Mouse (Mus musculus) lung, embryonic 16.5 days (tissue): ENCODE results near the gene Sorbs1. TPM values are rescaled to one million over a fixed set of nuclear protein-coding genes. Genes with fewer than 3 reads are reported as not detected.

Experiments
- ATAC-seq: fragments of 200-750 bp; cut with Nextera tagmentation; 2 replicates; pipeline ENCODE4 v1.8.0; 2017; ENCODE audit warnings: low read depth, mild to moderate bottlenecking, moderate library complexity
- H3K27ac ChIP-seq: fragments of 300-500 bp; sonication (generic); 2 replicates; pipeline ENCODE4 v1.5.1; 2014; ENCODE audit warnings: mild to moderate bottlenecking, control low read depth, low read length
- H3K27me3 ChIP-seq: fragments of 300-500 bp; sonication (generic); 2 replicates; pipeline ENCODE4 v1.6.1; 2014; ENCODE audit warnings: low read depth, low read length, mixed read lengths; ENCODE audit not compliant: control insufficient read depth, insufficient read depth
- H3K36me3 ChIP-seq: fragments of 300-500 bp; sonication (generic); 2 replicates; pipeline ENCODE4 v1.6.1; 2014; ENCODE audit warnings: low read length; ENCODE audit not compliant: control insufficient read depth, insufficient read depth
- H3K4me1 ChIP-seq: fragments of 300-500 bp; sonication (generic); replicated peaks from 2 replicates; pipeline ENCODE4 v1.6.1; 2014; ENCODE audit warnings: low read length, mixed read lengths; ENCODE audit not compliant: control insufficient read depth, insufficient read depth
- H3K4me2 ChIP-seq: fragments of 300-500 bp; sonication (generic); 2 replicates; pipeline ENCODE4 v1.6.1; 2014; ENCODE audit warnings: low read depth, low read length, control low read depth
- H3K4me3 ChIP-seq: fragments of 300-500 bp; sonication (generic); 2 replicates; pipeline ENCODE4 v1.5.1; 2014; ENCODE audit warnings: mild to moderate bottlenecking, low read length, control low read depth
- H3K9ac ChIP-seq: fragments of 300-500 bp; sonication (generic); 2 replicates; pipeline ENCODE4 v1.6.1; 2014; ENCODE audit warnings: low read length, control low read depth
- H3K9me3 ChIP-seq: fragments of 300-500 bp; sonication (generic); 2 replicates; pipeline ENCODE4 v1.6.1; 2016; ENCODE audit warnings: low read length; ENCODE audit not compliant: control insufficient read depth
- WGBS: fragments of 180-500 bp; shearing (Covaris S2); extraction: QIAGEN DNeasy Blood & Tissue Kit; methylation state at CpG from one replicate; pipeline ENCODE4 v1.1.7; 2014; 5-methylcytosine and 5-hydroxymethylcytosine counted together
- polyA plus RNA-seq: library from polyadenylated mRNA; unstranded; fragments of >200 nt; fragmentation: Nextera tagmentation; extraction: Ambion mirVana; gene quantifications from 2 replicates; pipeline ENCODE4 v1.2.1, GENCODE M21; 2015

Gene Sorbs1
- polyA plus RNA-seq, 1 experiment from 2014 or later = 51.5 TPM

GRCm38 (mm10) chr19:40510387-40511099, 3.0 kb downstream of the Sorbs1 start:
- Histone ChIP-seq H3K9ac (peak overlapping the region; percentile 1), H3K27me3 (no peaks in the 10 kb centered on the region), H3K9me3 (peaks cover 4% of the 10 kb centered on the region; the same call in 1 of the 2 replicates), H3K4me1 (peaks cover 25% of the 10 kb centered on the region), H3K36me3 (no peaks in the 10 kb centered on the region), H3K27ac (peak overlapping the region; percentile 49; the same call in 1 of the 2 replicates), H3K4me2 (peak overlapping the region; percentile 96; the same call in 1 of the 2 replicates), H3K4me3 (no peak overlapping the region)
- 47% methylated on average over 13 of the region's 13 CpGs for WGBS
- ATAC-seq = no peak

DNA sequence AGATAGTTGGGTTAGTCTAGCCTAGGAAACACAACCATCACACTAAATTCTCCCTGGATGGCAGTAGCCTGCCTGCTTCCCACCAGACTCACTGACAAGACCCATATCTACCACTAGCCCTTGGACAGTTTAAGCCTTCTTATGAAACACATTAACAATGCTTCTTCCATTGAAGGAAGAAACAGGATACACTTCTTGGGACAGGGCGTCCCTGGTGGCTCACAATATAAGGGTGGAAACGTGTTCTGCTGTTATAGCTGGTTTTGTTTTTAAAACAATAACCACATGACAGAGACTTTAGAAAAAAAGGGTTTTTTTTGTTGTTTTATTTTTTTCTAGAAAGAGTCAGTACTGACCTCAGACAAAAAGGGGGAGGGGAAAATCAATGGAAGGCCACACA, 4.3 kb downstream of the Sorbs1 start:
- Histone ChIP-seq H3K36me3 (no peaks in the 10 kb centered on the region), H3K4me1 (peaks cover 25% of the 10 kb centered on the region), H3K27ac (no peak overlapping the region), H3K9me3 (peaks cover 4% of the 10 kb centered on the region; the same call in 1 of the 2 replicates), H3K4me3 (no peak overlapping the region), H3K27me3 (no peaks in the 10 kb centered on the region), H3K9ac (no peak overlapping the region), H3K4me2 (no peak overlapping the region)
- ATAC-seq = no peak
- 65% methylated on average over 2 of the region's 2 CpGs for WGBS

- H3K27me3 ChIP-seq = no peaks in the 10 kb centered on the region
- no peak overlapping the region for H3K4me3 ChIP-seq
- no peak overlapping the region for H3K9ac ChIP-seq
- H3K4me1 ChIP-seq = peaks cover 25% of the 10 kb centered on the region
- no peak overlapping the region for H3K4me2 ChIP-seq
- ATAC-seq = no peak
- 45% methylated on average over 2 of the region's 2 CpGs for WGBS
- peaks cover 4% of the 10 kb centered on the region; the same call in 1 of the 2 replicates for H3K9me3 ChIP-seq
- H3K36me3 ChIP-seq = no peaks in the 10 kb centered on the region
- no peak overlapping the region for H3K27ac ChIP-seq
Measured at GRCm38 (mm10) chr19:40508851-40509250, 4.7 kb downstream of the Sorbs1 start.

DNA sequence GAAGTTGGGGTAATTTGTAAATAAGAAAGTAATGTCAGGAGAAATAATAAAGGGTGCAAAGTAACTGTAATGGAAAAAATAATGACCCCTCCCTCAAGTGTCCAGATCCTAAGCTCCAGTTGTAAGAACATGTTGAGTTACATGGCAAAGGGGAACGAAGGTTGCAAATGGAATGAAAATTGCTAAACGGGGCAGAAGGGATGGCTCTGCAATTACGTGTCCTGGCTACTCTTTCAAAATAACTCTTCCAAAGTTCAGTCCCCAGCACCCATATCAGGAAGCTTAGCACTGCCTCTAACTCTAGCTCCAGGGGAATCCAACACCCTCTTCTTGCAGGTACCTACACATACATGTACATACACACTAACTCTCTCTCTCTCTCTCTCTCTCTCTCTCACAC, 6.6 kb downstream of the Sorbs1 start:
- ATAC-seq = no peak
- Histone ChIP-seq H3K27me3 (no peaks in the 10 kb centered on the region), H3K4me1 (peaks cover 16% of the 10 kb centered on the region), H3K9me3 (peaks cover 4% of the 10 kb centered on the region; the same call in 1 of the 2 replicates), H3K9ac (no peak overlapping the region), H3K36me3 (no peaks in the 10 kb centered on the region), H3K4me3 (no peak overlapping the region), H3K4me2 (no peak overlapping the region), H3K27ac (no peak overlapping the region)
- 88% methylated on average over 3 of the region's 3 CpGs for WGBS

DNA sequence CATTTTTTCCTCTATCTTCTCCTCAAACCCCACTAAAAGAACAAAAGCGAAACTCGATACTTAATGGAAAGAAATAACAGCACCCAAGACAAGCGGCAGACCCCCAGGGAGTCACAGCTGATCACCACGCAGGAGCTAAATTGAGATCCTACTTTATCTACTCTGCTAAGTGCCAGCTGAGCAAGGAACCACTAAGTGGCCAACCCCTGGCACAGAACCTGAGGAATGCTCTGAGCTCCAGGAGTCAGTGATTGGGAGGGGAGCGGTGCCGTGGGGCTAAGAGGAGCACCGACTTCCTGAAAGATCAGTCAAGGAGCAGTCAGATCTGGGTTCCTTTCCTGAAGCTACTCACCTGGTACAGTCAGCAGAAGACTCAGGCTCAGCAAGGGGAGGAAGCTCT, 9.2 kb downstream of the Sorbs1 start:
- Histone ChIP-seq H3K27ac (no peak overlapping the region), H3K9me3 (peaks cover 4% of the 10 kb centered on the region; the same call in 1 of the 2 replicates), H3K4me1 (no peaks in the 10 kb centered on the region), H3K36me3 (no peaks in the 10 kb centered on the region), H3K9ac (no peak overlapping the region), H3K4me3 (no peak overlapping the region), H3K4me2 (no peak overlapping the region), H3K27me3 (no peaks in the 10 kb centered on the region)
- ATAC-seq = no peak
- 73% methylated on average over 7 of the region's 7 CpGs for WGBS

DNA sequence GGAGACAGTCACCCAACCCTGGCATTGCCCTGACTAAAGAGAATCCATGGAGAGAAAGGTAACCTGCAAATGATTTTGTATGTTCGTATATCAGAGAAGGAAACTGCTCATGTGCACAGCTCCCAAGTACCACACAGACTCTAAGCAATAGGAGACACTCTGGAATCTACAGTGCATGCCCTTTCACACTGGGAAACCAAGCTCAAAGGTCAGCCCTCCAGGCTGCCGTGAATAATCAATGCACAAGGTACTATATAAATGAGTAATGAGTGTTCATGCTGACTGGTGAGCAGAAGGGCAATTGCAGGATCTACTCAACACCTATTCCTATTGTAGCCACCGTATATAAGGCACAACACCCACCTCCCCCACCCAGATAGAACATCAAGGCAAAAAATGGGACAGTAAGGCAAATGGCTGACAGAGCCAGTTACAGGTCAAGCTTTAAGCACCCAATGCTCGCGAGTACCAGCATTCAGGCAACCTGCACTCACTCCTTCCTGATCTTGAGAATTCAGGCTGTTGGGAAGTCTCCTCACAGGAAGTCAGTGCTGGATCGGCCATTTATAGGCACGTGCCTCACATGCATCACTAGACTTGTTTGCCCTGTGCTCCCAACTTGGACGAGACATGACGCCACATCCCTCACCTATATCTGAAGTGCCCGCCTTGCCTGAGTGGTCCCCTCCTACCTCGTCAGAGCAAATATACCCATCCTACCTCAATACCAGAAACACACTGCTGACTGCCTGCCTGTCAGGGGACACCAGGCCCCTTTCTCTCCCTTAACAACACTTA, 13.4 kb downstream of the Sorbs1 start:
- Histone ChIP-seq H3K4me1 (no peaks in the 10 kb centered on the region), H3K9me3 (no peaks in the 10 kb centered on the region), H3K27ac (no peak overlapping the region), H3K4me3 (no peak overlapping the region), H3K9ac (no peak overlapping the region), H3K27me3 (no peaks in the 10 kb centered on the region), H3K36me3 (no peaks in the 10 kb centered on the region), H3K4me2 (no peak overlapping the region)
- no peak for ATAC-seq
- WGBS = 61% methylated on average over 11 of the region's 11 CpGs

- H3K9me3 ChIP-seq = no peaks in the 10 kb centered on the region
- H3K4me1 ChIP-seq = peaks cover 3% of the 10 kb centered on the region; the same call in 1 of the 2 replicates
- H3K27me3 ChIP-seq = no peaks in the 10 kb centered on the region
- no peak overlapping the region for H3K4me2 ChIP-seq
- H3K4me3 ChIP-seq = no peak overlapping the region
- no peaks in the 10 kb centered on the region for H3K36me3 ChIP-seq
- WGBS = 56% methylated on average over 8 of the region's 8 CpGs
- no peak overlapping the region for H3K27ac ChIP-seq
- H3K9ac ChIP-seq = no peak overlapping the region
- ATAC-seq = no peak
Measured at GRCm38 (mm10) chr19:40499141-40499540, 14.4 kb downstream of the Sorbs1 start.

GRCm38 (mm10) chr19:40498162-40498725, 15.3 kb downstream of the Sorbs1 start:
- H3K4me1 ChIP-seq = peaks cover 3% of the 10 kb centered on the region; the same call in 1 of the 2 replicates
- no peaks in the 10 kb centered on the region for H3K9me3 ChIP-seq
- H3K4me3 ChIP-seq = no peak overlapping the region
- no peak overlapping the region for H3K9ac ChIP-seq
- no peak for ATAC-seq
- H3K36me3 ChIP-seq = no peaks in the 10 kb centered on the region
- no peak overlapping the region for H3K27ac ChIP-seq
- WGBS = 75% methylated on average over 6 of the region's 6 CpGs
- no peaks in the 10 kb centered on the region for H3K27me3 ChIP-seq
- H3K4me2 ChIP-seq = no peak overlapping the region
